ENCODE assay signal across 11 mouse cellular contexts in the genomic region with DNA sequence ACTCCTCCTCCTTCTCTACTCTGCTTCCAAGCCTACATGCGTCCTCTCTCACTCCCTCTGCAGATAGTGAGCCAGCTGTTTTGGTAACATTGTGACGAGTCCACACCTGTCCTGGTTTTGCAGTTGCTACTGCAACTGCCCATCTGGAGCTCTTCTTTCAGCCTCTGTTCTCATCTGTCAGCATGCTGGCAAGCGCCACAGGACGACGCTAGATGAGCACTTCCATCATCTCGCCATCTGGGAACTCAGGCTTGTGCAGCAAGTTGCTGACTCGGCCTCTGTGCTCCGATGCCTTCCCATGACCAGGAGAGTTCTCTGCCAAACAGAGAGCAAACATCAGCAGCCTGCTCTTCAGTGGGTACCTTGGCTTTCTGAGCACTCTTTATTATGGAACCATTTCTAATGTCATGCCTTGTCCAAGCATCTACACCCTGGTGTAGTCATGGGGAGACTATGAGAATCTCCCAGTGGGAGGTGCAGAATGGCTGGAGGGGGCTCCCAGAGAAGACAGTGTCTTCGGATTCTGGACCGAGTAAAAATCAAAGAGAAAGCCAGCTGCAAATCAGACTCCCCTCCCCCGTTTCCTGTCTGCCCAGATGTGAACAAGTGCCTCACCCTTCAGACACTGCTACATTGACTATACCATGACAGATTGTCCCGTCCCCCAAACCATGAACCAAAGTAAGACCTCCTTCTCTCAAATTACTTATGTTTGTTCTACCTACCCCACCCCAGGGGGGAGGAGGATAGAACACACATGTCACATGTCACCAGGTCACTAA. TPM values are rescaled to one million over a fixed set of nuclear protein-coding genes. Genes with fewer than 3 reads are reported as not detected.
DNase-seq lines count a peak whose midpoint lies in the region; ATAC-seq and TF ChIP-seq lines count a peak whose summit lies in the region.
"Had no signal": no experiment of that assay in that cellular context is flagged by ENCODE, and none has a peak within 500 bp of the region (broad histone marks: within the 10 kb centered on the region; RNA-seq: fewer than 3 reads in every experiment).

No protein-coding gene starts in this region.

- H3K36me3 ChIP-seq in forebrain, embryonic 15.5 days, result peaks cover 68% of the 10 kb centered on the region
- H3K36me3 ChIP-seq in forebrain, embryonic 11.5 days (ENCODE audit: control insufficient read depth, insufficient read depth, low read length), result peaks cover 12% of the 10 kb centered on the region
- no peaks in the 10 kb centered on the region for H3K36me3 ChIP-seq in thymus, adult 2 months (ENCODE audit: control insufficient read depth, insufficient read depth, low read length)
- peaks cover 90% of the 10 kb centered on the region for H3K36me3 ChIP-seq in limb, embryonic 13.5 days

- no peak for TF ChIP-seq POLR2A in thymus, adult 2 months (IDR thresholded peaks at IDR 0.05; ENCODE audit: control insufficient read depth, extremely low read depth, insufficient read depth, low read length, poor library complexity)

- H3K4me3 ChIP-seq in forebrain, embryonic 15.5 days, result no peak overlapping the region
- no peak overlapping the region for H3K4me3 ChIP-seq in forebrain, embryonic 11.5 days (ENCODE audit: low read depth, low read length)
- H3K4me3 ChIP-seq in thymus, adult 2 months (ENCODE audit: control insufficient read depth, insufficient read depth, low read length), result no peak overlapping the region
- H3K4me3 ChIP-seq in limb, embryonic 13.5 days, result no peak overlapping the region
- H3K4me3 ChIP-seq: neural tube, embryonic 12.5 days had no signal

- H3K4me1 ChIP-seq in forebrain, embryonic 15.5 days, result no peaks in the 10 kb centered on the region
- H3K4me1 ChIP-seq in forebrain, embryonic 11.5 days (replicated peaks; ENCODE audit: control insufficient read depth, insufficient read depth, low read length), result no peaks in the 10 kb centered on the region
- peaks cover 21% of the 10 kb centered on the region for H3K4me1 ChIP-seq in thymus, adult 2 months (replicated peaks; ENCODE audit: control insufficient read depth, insufficient read depth, low read length)
- H3K4me1 ChIP-seq in limb, embryonic 13.5 days, result no peaks in the 10 kb centered on the region
- H3K4me1 ChIP-seq: neural tube, embryonic 12.5 days had no signal

- H3K27me3 ChIP-seq in forebrain, embryonic 15.5 days, result no peaks in the 10 kb centered on the region
- no peaks in the 10 kb centered on the region for H3K27me3 ChIP-seq in forebrain, embryonic 11.5 days (ENCODE audit: control insufficient read depth, insufficient read depth, low read length)
- no peaks in the 10 kb centered on the region for H3K27me3 ChIP-seq in thymus, adult 2 months (ENCODE audit: control insufficient read depth, insufficient read depth, low read length)
- H3K27me3 ChIP-seq in limb, embryonic 13.5 days, result no peaks in the 10 kb centered on the region
- H3K27me3 ChIP-seq: neural tube, embryonic 12.5 days had no signal

- no peak for DNase-seq in forebrain, embryonic 11.5 days (ENCODE audit: low spot score)
- peak; percentile 33 for DNase-seq in thymus, adult 2 months
- DNase-seq in thymus, adult 18-20 months, result no peak
- no peak for DNase-seq in urinary bladder, postnatal 36 days (ENCODE audit: low spot score in 2 of 2)
- DNase-seq in layer of hippocampus, adult 8-10 months (ENCODE audit: low spot score in 2 of 2), result no peak
- no peak for DNase-seq in layer of hippocampus, adult 9-11 months
- DNase-seq: cerebellum, adult 2 months had no signal

- 84% methylated on average over 12 of the region's 12 CpGs for WGBS in forebrain, embryonic 15.5 days
- WGBS in forebrain, embryonic 11.5 days, result 89% methylated on average over 12 of the region's 12 CpGs
- WGBS in thymus, adult 2 months, result 52% methylated on average over 12 of the region's 12 CpGs
- WGBS in limb, embryonic 13.5 days, result 51% methylated on average over 12 of the region's 12 CpGs

- ATAC-seq in forebrain, embryonic 15.5 days (replicated peaks), result 0 out of 2 replicates have a peak, but pooled peaks have one; percentile 26
- no peak for ATAC-seq in forebrain, embryonic 11.5 days (replicated peaks; ENCODE audit: low FRiP score)
- ATAC-seq in limb, embryonic 13.5 days (ENCODE audit: low FRiP score, low read depth), result no peak; the same call in 1 of the 2 replicates
- ATAC-seq: activated CD4-positive, CD25-positive, alpha-beta regulatory T cell, adult 4 months had no signal

- H3K4me2 ChIP-seq in forebrain, embryonic 15.5 days (replicated peaks), result no peak overlapping the region
- H3K4me2 ChIP-seq in forebrain, embryonic 11.5 days (ENCODE audit: low read depth, low read length, severe bottlenecking), result no peak overlapping the region
- no peak overlapping the region for H3K4me2 ChIP-seq in limb, embryonic 13.5 days (replicated peaks)
- H3K4me2 ChIP-seq: neural tube, embryonic 12.5 days had no signal

- H3K9ac ChIP-seq in forebrain, embryonic 15.5 days (replicated peaks), result no peak overlapping the region
- no peak overlapping the region for H3K9ac ChIP-seq in forebrain, embryonic 11.5 days (ENCODE audit: low read length)
- H3K9ac ChIP-seq in limb, embryonic 13.5 days, result no peak overlapping the region
- H3K9ac ChIP-seq: neural tube, embryonic 12.5 days had no signal

- TF ChIP-seq CTCF in thymus, adult 2 months (IDR thresholded peaks at IDR 0.05; ENCODE audit: borderline replicate concordance, control insufficient read depth, extremely low read depth, insufficient read depth, low read length, poor library complexity), result no peak

- no peaks in the 10 kb centered on the region for H3K9me3 ChIP-seq in forebrain, embryonic 15.5 days
- no peaks in the 10 kb centered on the region for H3K9me3 ChIP-seq in forebrain, embryonic 11.5 days (ENCODE audit: control insufficient read depth, low read length)
- no peaks in the 10 kb centered on the region for H3K9me3 ChIP-seq in limb, embryonic 13.5 days
- H3K9me3 ChIP-seq: neural tube, embryonic 12.5 days had no signal

- H3K27ac ChIP-seq in forebrain, embryonic 15.5 days (replicated peaks), result no peak overlapping the region
- no peak overlapping the region for H3K27ac ChIP-seq in forebrain, embryonic 11.5 days (ENCODE audit: low read depth, low read length)
- H3K27ac ChIP-seq in thymus, adult 2 months (ENCODE audit: control insufficient read depth, insufficient read depth, low read length), result peak overlapping the region; percentile 22; the same call in 1 of the 2 replicates
- 0 out of 2 replicates have a peak overlapping the region, but pooled peaks have one; percentile 0 for H3K27ac ChIP-seq in limb, embryonic 13.5 days
- H3K27ac ChIP-seq: neural tube, embryonic 12.5 days had no signal

RNA-seq across cellular contexts. Expression of gene Cwc15, which starts 47.4 kb away (rescaled TPM):
- 163 and 170 TPM in 2 replicates for polyA plus RNA-seq in forebrain, embryonic 15.5 days (2015; fragmentation: Nextera tagmentation; extraction: Ambion mirVana)
- polyA plus RNA-seq in forebrain, embryonic 11.5 days (2014; fragmentation: Nextera tagmentation; extraction: Ambion mirVana), result 172 and 203 TPM in 2 replicates
- 12.3 and 12.6 TPM in 2 replicates for polyA plus RNA-seq in thymus, adult 2 months (2012; rRNA removed)
- 165 and 170 TPM in 2 replicates for polyA plus RNA-seq in limb, embryonic 13.5 days (2015; fragmentation: Nextera tagmentation; extraction: Ambion mirVana)
- total RNA-seq in layer of hippocampus, adult 8-10 months (2022), result 10 to 100 TPM; 83.2 to 96.0 (median 88.5) TPM

RNA-seq across cellular contexts. Expression of gene Kdm4d, which starts 47.5 kb away (rescaled TPM):
- polyA plus RNA-seq in forebrain, embryonic 15.5 days (2015; fragmentation: Nextera tagmentation; extraction: Ambion mirVana), result 0.45 and 0.52 TPM in 2 replicates
- 0.33 TPM in 1 of 2 replicates, not detected in the other for polyA plus RNA-seq in forebrain, embryonic 11.5 days (2014; fragmentation: Nextera tagmentation; extraction: Ambion mirVana)
- polyA plus RNA-seq in thymus, adult 2 months (2012; rRNA removed), result 0.22 and 0.26 TPM in 2 replicates
- 0.42 and 0.55 TPM in 2 replicates for polyA plus RNA-seq in limb, embryonic 13.5 days (2015; fragmentation: Nextera tagmentation; extraction: Ambion mirVana)
- 1 to 10 TPM; 1.3 to 2.1 (median 1.7) TPM for total RNA-seq in layer of hippocampus, adult 8-10 months (2022)

Comparison
In these comparisons a context has a peak if more than half of its experiments do, and no peak if none do; other contexts are left out.
1. H3K27ac ChIP-seq: peak in thymus, adult 2 months (single experiment) and limb, embryonic 13.5 days (single experiment); none in forebrain, embryonic 15.5 days (single experiment) and forebrain, embryonic 11.5 days (single experiment).
2. RNA of gene Cwc15, which starts 47.4 kb away (polyA plus RNA-seq): 172 to 203 TPM in forebrain, embryonic 11.5 days, 165 to 170 TPM in limb, embryonic 13.5 days and 163 to 170 TPM in forebrain, embryonic 15.5 days; 12.3 to 12.6 TPM in thymus, adult 2 months; every median in the first group is over 10 times any median in the second.